Mouse (Mus musculus): ENCODE measurements around the gene Itgb1bp1.

DNA sequence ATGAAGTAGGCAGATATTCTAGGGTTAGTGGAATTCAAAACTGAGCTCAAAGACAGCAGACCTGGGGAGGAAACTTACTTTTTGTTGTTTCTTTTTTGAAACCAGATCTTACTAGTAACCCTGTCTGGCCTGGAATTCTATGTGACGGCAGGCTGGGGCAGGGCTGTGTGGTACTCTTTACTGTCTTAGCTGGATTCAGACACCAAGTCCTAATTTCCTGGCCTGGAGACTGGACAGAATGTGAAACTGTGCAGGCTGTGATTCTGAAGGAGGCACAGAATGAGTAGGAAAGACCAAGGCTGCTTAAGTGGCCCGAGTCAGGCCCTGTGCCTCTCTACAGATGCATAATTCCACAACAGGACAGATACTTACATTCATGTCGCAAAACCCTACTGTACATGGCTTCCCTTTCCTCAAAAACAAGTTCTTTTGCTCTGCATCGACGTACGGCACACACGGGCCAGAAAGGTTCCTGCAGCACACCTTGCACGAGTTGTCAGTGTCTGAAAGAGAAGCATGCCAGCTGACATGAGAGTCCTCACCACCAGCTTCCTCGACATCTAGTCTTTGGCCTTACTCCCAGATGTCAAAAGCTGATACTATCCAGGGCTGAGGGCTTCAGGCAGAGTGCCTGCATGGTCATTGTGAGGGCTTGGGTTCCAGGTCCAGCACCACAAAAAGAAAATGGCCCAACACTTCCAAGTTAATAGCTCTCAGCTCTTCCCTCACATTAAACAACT, 43.7 kb upstream of the Itgb1bp1 start:
- TF ChIP-seq CTCF (IDR thresholded peaks at IDR 0.05; ENCODE audit: insufficient read depth, low read depth, low read length) (no peak), POLR2A (IDR thresholded peaks at IDR 0.05; ENCODE audit: insufficient read depth, low read depth, low read length) (no peak)
